Mouse (Mus musculus) heart, postnatal 25 days (tissue): ENCODE data around the gene Wasl. TPM values are rescaled to one million over a fixed set of nuclear protein-coding genes. Genes with fewer than 3 reads are reported as not detected.

Experiments
- DNase-seq: peaks from one replicate; pipeline ENCODE4 v3.0.0; 2022; ENCODE audit warnings: low spot score
- intact Hi-C: fragments of 180-260 bp; cut with DNase I; formaldehyde crosslinking; loops from one replicate; pipeline ENCODE4 v1.15.1; 2025
- total RNA-seq, 2 experiments: library from RNA; stranded (reverse); gene quantifications; 2 replicates each; pipeline ENCODE4 v1.2.3; 2021

Gene Wasl
- 10 to 100 TPM; 25.5 to 35.8 TPM for total RNA-seq

GRCm38 (mm10) chr6:24664867-24665458 lies at the start of gene Wasl:
TSS of gene Wasl (minus strand) at chr6:24665009.
- DNase-seq = peak; percentile 98
- intact Hi-C loops = loop anchor here (5.0 kb wide), 1 partner anchor 38 kb away; no protein-coding TSS in a partner anchor

DNA sequence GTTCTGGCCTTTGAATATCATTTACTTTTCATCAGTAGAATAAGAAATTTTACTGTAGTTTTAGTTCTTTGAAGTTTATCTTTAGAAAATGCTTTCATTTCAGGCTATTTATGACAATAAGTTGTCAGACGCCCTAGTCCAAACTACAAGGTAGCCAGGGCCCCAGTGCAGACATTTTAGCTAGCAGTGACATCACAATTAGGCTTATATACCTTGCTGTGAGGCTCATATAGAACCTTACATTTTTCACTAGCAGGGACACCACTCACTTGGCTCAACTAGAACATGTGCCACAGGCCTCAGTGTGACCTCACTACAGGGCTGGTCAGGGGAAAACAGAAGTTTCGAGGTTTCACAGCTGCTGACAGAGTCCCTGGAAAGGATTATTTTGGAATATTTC lies 42.7 kb upstream of the Wasl start:
- no peak for DNase-seq
- intact Hi-C loops = no loop called here

- DNase-seq = no peak
- intact Hi-C loops = no loop called here
These were observed 42.3 kb upstream of the Wasl start for GRCm38 (mm10) chr6:24707090-24707489.

- DNase-seq = no peak
These were observed 32.4 kb upstream of the Wasl start for GRCm38 (mm10) chr6:24697216-24697615.

DNA sequence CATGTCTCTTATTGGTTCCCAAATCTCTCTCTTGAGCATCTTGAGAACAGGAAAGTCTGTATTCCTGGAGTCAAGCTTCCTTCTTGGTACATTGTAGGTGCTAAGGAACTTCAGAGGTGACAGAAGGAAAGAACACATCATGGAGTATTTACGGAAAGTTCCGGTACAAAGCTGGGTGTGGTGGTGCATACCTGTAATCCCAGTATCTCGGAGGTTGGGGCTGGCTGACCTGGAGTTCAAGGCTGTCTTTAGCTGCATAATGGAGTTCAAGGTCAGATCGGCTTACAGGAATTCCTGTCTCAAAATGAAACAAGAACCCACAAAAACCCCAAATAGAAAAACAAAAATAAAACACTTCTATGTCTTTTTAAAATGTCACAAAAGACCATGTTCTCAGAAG lies 31.3 kb upstream of the Wasl start:
- no peak for DNase-seq
- intact Hi-C loops = no loop called here

More at GRCm38 (mm10) chr6:24697216-24697615, 32.4 kb upstream of the Wasl start:
- intact Hi-C loops = no loop called here

DNA sequence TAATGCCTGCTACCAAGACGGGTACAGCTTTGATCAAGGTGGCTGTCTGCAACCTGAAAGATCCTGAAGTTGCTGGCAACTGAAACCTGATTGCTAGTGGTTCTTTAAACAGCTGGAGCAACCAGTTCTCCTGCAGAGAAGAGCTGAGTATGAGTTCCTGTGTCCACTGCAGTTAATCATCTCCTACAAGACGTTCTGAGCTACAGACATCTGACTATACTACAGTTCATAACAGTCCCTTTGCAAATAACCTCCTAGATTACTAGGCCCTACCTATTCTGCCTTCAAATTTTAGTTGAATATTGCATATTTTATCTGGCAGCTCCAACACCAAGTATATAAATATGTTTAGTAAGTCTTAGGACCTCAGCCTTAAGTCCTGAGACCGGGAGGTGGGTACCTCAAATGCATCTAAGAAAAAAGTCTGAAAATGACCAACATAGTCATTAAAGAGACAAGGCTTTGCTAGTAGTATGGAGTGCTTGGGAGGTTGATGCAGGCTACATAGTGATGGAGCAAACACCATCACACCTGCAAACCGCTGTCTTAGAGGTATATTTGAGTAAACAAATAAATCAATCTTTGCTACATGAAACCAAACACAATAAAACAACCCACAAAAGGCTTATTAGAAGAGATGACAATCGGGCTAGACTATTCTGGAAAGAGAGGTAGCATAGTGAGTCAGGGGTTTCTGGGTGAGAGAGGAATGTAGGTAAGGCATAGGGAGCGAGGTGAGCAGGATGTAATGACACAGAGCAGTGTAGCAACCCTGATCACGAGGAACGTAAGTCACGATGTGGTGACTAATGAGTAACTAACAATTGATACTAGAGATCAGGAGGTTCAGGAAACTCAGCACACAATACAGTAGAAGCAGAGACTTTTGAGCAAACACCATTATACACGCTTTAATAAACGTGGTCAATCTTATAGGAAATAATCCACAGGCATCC lies 29.9 kb upstream of the Wasl start:
- no peak for DNase-seq
- intact Hi-C loops = no loop called here

DNA sequence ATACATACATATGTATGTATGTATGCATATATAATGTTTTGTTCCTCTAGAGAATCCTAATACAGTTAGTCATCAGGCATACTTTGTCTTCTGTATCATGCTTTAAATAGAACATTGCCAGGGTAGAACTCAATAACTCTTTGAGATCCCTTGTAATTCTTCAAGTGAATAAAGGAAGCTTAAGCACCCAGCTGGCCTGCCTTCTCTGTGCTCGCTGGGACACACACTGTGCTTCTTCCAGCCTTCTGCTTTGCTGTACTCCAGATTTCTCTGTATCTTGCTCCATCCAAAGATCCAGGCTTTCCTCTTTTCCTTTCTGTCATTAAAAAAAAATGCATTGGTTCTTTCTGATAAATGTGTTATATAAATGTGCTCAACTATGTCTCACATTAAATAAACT lies 23.1 kb upstream of the Wasl start:
- DNase-seq = no peak
- intact Hi-C loops = no loop called here

DNA sequence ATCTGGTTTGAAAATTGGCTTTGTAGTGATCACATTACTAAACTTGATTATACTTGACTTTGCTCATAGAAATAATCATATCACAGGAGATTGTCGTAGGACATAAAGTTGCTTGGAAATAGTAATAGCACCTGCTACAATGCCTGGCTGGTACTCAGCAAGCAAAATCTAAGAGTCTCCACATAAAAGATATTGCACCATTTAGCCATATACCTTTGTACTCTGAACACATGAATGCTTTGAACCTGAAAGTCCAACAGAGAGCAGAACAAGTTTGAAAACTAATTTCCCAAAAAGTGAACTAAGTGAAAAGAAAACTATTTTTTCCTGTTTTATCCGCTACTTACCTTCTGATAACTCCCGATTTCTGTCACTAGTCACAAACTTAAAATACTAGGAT lies 18.3 kb upstream of the Wasl start:
- intact Hi-C loops = no loop called here
- no peak for DNase-seq

GRCm38 (mm10) chr6:24667829-24668228 lies 3.0 kb upstream of the Wasl start:
- intact Hi-C loops = no loop called here
- no peak for DNase-seq

- intact Hi-C loops = no loop called here
- DNase-seq = no peak
These were observed 1.4 kb upstream of the Wasl start for GRCm38 (mm10) chr6:24666248-24666647.

- DNase-seq = peak; percentile 20
- intact Hi-C loops = loop anchor here (5.0 kb wide), 1 partner anchor 37 kb away; no protein-coding TSS in a partner anchor
These were observed 509 bp downstream of the Wasl start for GRCm38 (mm10) chr6:24664133-24664866.

DNA sequence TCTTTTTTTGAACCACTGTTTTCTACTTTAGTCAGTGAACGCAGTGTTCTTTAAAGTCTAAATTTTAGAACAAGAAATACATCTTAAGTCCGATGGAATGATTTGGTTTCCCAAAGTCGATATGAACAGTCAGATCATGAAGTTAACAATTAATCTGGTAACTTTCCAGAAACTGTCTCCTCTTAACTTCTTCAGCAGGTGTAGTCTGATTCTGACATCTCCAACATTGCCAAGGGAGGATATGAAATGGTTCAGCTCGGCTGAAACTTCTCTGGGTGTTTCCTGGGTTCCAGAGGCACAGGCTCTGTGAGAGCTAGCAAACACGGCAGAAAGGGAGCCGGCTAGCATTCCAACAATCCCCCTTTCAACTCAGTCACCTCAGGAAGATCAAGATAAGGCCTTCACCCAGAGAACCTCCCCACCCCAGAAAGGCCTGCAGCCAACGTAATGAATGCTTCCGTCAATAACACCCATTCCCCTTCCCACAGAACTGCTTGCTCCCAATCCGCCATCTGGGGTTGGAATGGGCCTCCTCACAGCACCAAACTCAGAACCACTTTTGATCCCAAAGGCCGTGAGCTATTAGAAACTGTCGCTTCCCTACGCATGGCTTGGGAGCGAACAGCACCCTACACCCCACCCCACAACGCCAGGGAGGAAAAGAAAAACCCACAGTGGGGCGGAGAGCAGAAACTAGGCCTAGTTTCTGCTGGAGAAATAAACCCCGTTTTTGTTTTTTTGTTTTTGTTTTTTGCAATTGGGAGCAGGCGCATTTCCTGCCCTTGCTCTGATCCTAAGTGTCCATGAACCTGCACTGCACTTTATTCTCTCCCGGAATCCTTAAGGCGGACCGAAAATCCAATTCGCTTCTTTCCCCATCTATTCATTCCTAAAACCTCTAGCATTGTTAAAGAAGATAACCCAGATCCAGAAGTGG lies 1.3 kb downstream of the Wasl start:
- intact Hi-C loops = loop anchor here (5.0 kb wide), 1 partner anchor 36 kb away; no protein-coding TSS in a partner anchor
- DNase-seq = no peak

DNA sequence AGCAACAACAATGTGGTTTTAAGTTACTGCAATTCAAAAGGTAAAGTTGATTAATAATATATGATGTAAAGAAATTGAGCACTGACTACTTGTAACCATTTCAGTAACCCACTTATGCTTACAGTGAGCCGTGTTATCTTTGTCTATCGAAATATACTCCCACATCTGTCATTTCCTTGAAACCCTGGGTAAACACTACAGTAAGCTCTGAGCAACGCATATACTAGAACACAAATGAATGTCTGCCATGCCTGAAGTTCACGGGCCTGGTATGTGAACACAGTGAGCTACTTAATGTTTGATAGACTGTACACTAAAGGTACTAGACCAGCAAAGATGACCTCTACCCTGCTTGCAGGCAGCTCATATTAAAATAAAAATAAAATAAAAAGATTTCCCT lies 2.3 kb downstream of the Wasl start:
- intact Hi-C loops = loop anchor here (5.0 kb wide), 1 partner anchor 35 kb away; no protein-coding TSS in a partner anchor
- DNase-seq = no peak

- intact Hi-C loops = loop anchor here (5.0 kb wide), 1 partner anchor 35 kb away; no protein-coding TSS in a partner anchor
- DNase-seq = no peak
These were observed 2.9 kb downstream of the Wasl start for GRCm38 (mm10) chr6:24661879-24662278.

DNA sequence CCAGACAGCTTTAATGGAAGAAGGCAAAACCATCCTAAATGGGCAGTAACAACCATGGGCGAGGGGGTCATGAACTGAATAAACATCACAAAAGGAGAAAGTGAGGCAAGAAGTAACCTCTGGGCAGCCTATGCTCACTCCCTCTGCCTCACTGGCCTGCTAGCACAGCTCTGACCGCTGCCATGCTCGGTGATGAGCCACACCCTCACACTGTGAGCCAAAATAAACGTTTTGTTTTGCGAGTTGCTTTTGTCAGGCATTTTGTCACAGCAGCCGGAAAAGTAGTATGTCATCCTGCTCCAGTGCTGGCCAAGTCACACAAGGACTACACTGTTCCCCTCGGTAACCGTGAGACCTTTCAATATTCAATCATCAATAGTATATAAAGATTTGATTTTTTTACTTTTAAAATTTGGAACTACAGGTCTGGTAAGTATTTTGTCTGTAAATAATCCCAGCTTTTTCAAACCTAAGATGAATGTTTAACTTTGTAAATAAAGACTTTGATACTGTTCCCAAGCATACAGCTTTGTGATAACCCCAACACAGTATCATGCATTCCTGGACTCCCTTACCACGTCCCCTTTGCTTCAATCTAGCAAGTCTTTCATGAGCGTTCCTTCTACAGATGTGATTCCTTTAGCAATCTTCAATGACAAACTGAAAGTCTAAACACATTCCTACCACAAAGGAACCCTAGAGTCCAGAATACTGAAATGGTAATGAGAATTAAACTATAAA lies 7.0 kb downstream of the Wasl start:
- intact Hi-C loops = no loop called here

DNA sequence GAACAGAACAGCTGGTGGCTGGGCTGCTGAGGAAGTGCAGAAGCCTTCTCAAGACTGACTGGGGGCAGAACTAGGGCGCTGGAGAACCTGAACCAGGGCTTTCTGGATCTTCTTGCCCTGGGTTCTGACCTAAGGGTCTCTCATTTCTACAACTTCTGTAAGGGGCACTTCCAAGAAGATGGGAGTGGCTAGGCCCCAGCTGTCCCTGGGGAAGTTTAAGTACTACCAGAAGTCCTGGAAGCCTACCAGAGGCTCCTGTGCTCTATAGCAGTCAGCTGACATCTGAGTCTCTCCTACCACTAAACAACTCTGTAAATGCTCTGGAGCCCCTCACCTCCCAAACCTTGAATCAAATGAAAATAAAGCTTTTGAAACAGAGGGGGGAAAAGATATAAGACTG lies 8.7 kb downstream of the Wasl start:
- no peak for DNase-seq
- intact Hi-C loops = no loop called here

More for the DNA sequence above, 7.0 kb downstream of the Wasl start:
- no peak for DNase-seq

DNA sequence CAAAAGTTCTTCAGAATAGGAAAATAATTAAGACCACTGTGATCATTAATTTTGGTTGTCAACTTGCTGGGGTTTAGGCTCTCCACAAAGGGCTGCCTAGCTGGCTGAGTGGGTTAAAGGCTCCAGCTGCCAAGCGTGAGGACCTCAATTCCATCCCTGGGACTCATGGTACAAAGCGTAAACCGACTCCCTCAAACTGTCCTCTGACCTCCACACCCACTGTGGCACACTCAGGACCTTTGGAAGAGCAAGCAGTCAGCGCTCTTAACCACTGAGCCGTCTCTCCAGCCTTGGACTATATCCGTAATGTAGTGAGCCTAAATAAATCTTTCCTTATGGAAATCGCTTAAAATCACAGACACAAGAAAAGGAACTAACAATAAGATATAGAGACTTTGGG lies 13.3 kb downstream of the Wasl start:
- intact Hi-C loops = no loop called here
- no peak for DNase-seq

- intact Hi-C loops = no loop called here
- DNase-seq = no peak
These were observed 14.1 kb downstream of the Wasl start for GRCm38 (mm10) chr6:24650719-24651118.

DNA sequence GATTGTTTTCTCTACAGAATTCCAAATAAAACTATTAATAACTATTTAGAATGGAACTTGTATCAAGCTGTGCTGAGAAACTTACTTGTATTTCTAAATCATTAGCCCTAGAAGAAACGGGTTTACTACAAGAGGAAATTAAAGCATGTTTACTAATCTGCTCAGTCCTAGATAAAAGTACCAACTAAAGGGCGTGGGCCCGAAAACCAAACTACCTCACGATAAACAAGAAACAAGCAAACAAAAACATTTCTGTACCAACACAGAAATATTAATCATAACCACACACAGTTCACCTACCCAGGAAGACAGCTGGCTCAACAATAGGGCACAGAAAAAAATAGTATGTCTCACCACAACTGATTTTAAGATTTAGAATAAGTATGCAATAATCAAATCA lies 16.4 kb downstream of the Wasl start:
- DNase-seq = no peak

More for the DNA sequence above, 16.4 kb downstream of the Wasl start:
- intact Hi-C loops = no loop called here
